Mouse (Mus musculus): Measurements from ENCODE around the gene Cebpa. TPM values are rescaled to one million over a fixed set of nuclear protein-coding genes. Genes with fewer than 3 reads are reported as not detected.

The Cebpa gene
- total and polyA plus RNA-seq, 3 experiments = 0.02 TPM; not detected in 2

DNA sequence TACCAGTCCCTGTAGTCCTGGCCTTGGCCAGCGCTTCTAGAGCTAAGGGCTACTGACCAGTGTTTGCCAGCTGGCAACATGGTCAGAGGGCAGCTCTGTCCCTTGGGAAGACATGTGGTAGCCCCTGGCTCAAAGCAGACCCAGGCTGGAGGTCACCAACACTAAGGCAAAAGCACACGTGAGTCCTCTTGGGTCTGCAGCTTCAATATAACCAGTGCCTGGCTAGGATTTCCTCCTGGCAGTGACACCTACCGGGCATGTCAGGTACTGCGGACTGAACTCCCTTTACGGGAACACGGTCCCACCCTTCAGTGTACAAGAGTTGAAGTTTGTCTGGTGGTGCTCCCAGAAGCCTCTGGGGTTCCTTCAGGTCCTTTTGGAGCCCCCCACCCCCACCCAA, 50.2 kb downstream of the Cebpa start:
- peak; percentile 45; the same call in 1 of the 2 replicates for ATAC-seq (ENCODE audit: extremely low read depth, insufficient number of reproducible peaks, low FRiP score, poor library complexity, severe bottlenecking)
- Histone ChIP-seq H3K36me3 (replicated peaks) (no peaks in the 10 kb centered on the region), H3K9me3 (replicated peaks) (no peaks in the 10 kb centered on the region), H3K27me3 (ENCODE audit: insufficient read depth, low read length) (peaks cover 15% of the 10 kb centered on the region; the same call in 1 of the 2 replicates), H3K4me3 (ENCODE audit: low read depth, low read length) (no peak overlapping the region), H3K4me1 (ENCODE audit: insufficient read depth, low read depth, low read length) (peaks cover 4% of the 10 kb centered on the region; the same call in 1 of the 2 replicates)
- TF ChIP-seq POLR2AphosphoS5 (IDR thresholded peaks at IDR 0.05; ENCODE audit: insufficient replicate concordance, low read depth, low read length) (no peak), TAL1 (conservative IDR thresholded peaks at IDR 0.05; ENCODE audit: low read depth, low read length) (no peak), GATA1 (IDR thresholded peaks at IDR 0.05; ENCODE audit: borderline replicate concordance, low read length) (no peak), GATA2 (IDR thresholded peaks at IDR 0.05; ENCODE audit: borderline replicate concordance, low read depth, low read length) (no peak), CTCF (IDR thresholded peaks at IDR 0.05; ENCODE audit: low read depth, low read length) (peak; percentile 84)
- DNase-seq (ENCODE audit: low spot score) = peak; percentile 59

Other genes starting within 250 kb of the Cebpa start
- 12.2 and 12.7 TPM in 2 replicates for gene Pepd, start 206.9 kb upstream of the Cebpa start, total RNA-seq (2014; fragmentation: Nextera tagmentation)
- 51.0 and 53.2 TPM in 2 replicates for gene Pepd, start 206.9 kb upstream of the Cebpa start, total RNA-seq (2017)
- gene Pepd, start 206.9 kb upstream of the Cebpa start, polyA plus RNA-seq (2012) = 10.0 and 11.1 TPM in 2 replicates
- 63.1 and 67.0 TPM in 2 replicates for gene Cebpg, start 62.7 kb upstream of the Cebpa start, total RNA-seq (2014; fragmentation: Nextera tagmentation)
- 30.8 and 33.9 TPM in 2 replicates for gene Cebpg, start 62.7 kb upstream of the Cebpa start, total RNA-seq (2017)
- 26.9 and 30.7 TPM in 2 replicates for gene Cebpg, start 62.7 kb upstream of the Cebpa start, polyA plus RNA-seq (2012)
- gene Slc7a10, start 67.1 kb downstream of the Cebpa start, total RNA-seq (2014; fragmentation: Nextera tagmentation) = not detected in 2 replicates
- gene Slc7a10, start 67.1 kb downstream of the Cebpa start, total RNA-seq (2017) = 0.22 TPM in 1 of 2 replicates, not detected in the other
- not detected in 2 replicates for gene Slc7a10, start 67.1 kb downstream of the Cebpa start, polyA plus RNA-seq (2012)
- gene Lrp3, start 96.2 kb downstream of the Cebpa start, total RNA-seq (2014; fragmentation: Nextera tagmentation) = not detected in 2 replicates
- gene Lrp3, start 96.2 kb downstream of the Cebpa start, total RNA-seq (2017) = 0.06 and 0.16 TPM in 2 replicates
- not detected in 2 replicates for gene Lrp3, start 96.2 kb downstream of the Cebpa start, polyA plus RNA-seq (2012)
- gene Gpatch1, start 199.1 kb downstream of the Cebpa start, total RNA-seq (2014; fragmentation: Nextera tagmentation) = 20.7 and 27.1 TPM in 2 replicates
- gene Gpatch1, start 199.1 kb downstream of the Cebpa start, total RNA-seq (2017) = 14.1 and 17.3 TPM in 2 replicates
- 13.4 and 14.3 TPM in 2 replicates for gene Gpatch1, start 199.1 kb downstream of the Cebpa start, polyA plus RNA-seq (2012)
- 0.38 TPM in 1 of 2 replicates, not detected in the other for gene Rhpn2, start 214.9 kb downstream of the Cebpa start, total RNA-seq (2014; fragmentation: Nextera tagmentation)
- 0.41 and 0.66 TPM in 2 replicates for gene Rhpn2, start 214.9 kb downstream of the Cebpa start, total RNA-seq (2017)
- gene Rhpn2, start 214.9 kb downstream of the Cebpa start, polyA plus RNA-seq (2012) = 0.04 and 0.05 TPM in 2 replicates

Data from G1E (cell line).